Mouse (Mus musculus): ENCODE data around the gene Cma1. TPM values are rescaled to one million over a fixed set of nuclear protein-coding genes. Genes with fewer than 3 reads are reported as not detected.

Cma1 gene
- polyA plus RNA-seq, 1 experiment from 2014 or later = not detected

DNA sequence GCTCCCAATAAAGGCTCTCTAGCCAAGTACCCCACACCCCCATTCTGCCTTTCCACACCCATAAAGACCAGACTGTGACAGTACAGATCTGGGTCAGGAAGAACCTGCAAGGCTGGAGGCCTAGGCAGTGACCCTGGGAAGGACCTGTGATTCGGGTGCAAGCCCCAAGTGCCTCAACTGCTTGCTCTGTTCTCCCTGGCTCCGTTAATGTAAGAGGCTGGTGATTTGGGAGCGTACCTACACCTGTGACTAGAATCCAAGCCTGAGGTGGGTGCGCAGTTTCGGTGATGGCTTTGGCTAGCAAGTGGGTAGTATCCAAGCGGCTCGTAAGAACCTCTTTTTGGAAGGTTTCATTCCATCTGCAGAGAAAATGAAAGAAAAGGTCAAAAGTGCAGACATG lies 45.5 kb downstream of the Cma1 start:
- Histone ChIP-seq H3K27me3 (ENCODE audit: control insufficient read depth, insufficient read depth, low read length) (no peaks in the 10 kb centered on the region; the same call in 1 of the 2 replicates), H3K4me1 (ENCODE audit: control insufficient read depth, insufficient read depth, low read length) (peaks cover 7% of the 10 kb centered on the region), H3K27ac (ENCODE audit: low read depth, low read length) (no peak overlapping the region), H3K9me3 (ENCODE audit: control insufficient read depth, low read length) (no peaks in the 10 kb centered on the region), H3K36me3 (ENCODE audit: control insufficient read depth, insufficient read depth, low read length) (peaks cover 17% of the 10 kb centered on the region), H3K9ac (ENCODE audit: low read length) (no peak overlapping the region), H3K4me2 (no peak overlapping the region), H3K4me3 (ENCODE audit: low read depth, low read length) (no peak overlapping the region)
- DNase-seq (ENCODE audit: low spot score, missing footprints) = peak; percentile 64
- 88% methylated on average over 7 of the region's 7 CpGs for WGBS
- no peak for ATAC-seq (ENCODE audit: low FRiP score)

DNA sequence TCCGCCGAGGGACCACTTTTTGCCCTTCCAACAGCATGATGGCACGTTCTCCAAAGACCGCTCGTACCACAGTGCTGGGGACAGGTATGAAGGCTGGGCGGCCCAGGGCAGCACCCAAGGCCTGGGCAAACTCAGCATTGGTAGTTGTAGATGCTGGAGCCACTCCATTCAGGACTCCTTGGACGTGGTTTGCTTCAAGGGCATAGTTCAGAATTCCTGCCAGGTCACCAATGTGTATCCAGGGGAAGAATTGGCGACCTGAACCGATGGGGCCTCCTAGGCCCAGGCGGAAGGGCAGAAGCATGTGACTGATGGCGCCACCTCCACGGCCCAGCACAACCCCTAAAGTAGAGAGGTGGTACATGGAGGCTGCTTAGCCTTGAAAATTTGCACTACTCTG lies 46.8 kb downstream of the Cma1 start:
- no peak overlapping the region for H3K9ac ChIP-seq (ENCODE audit: low read length)
- ATAC-seq (ENCODE audit: low FRiP score) = no peak
- H3K36me3 ChIP-seq (ENCODE audit: control insufficient read depth, insufficient read depth, low read length) = peaks cover 19% of the 10 kb centered on the region
- H3K27me3 ChIP-seq (ENCODE audit: control insufficient read depth, insufficient read depth, low read length) = no peaks in the 10 kb centered on the region
- H3K27ac ChIP-seq (ENCODE audit: low read depth, low read length) = no peak overlapping the region
- 93% methylated on average over 12 of the region's 12 CpGs for WGBS
- no peaks in the 10 kb centered on the region for H3K9me3 ChIP-seq (ENCODE audit: control insufficient read depth, low read length)
- DNase-seq (ENCODE audit: low spot score, missing footprints) = peak; percentile 35
- peaks cover 7% of the 10 kb centered on the region for H3K4me1 ChIP-seq (ENCODE audit: control insufficient read depth, insufficient read depth, low read length)
- no peak overlapping the region for H3K4me2 ChIP-seq
- H3K4me3 ChIP-seq (ENCODE audit: low read depth, low read length) = no peak overlapping the region

Other genes with a start within 250 kb of the Cma1 start
- gene Tgm1, start 230.7 kb downstream of the Cma1 start, polyA plus RNA-seq (2014; fragmentation: Nextera tagmentation; extraction: Ambion mirVana) = 0.27 and 0.59 TPM in 2 replicates
- gene Rabggta, start 222.4 kb downstream of the Cma1 start, polyA plus RNA-seq (2014; fragmentation: Nextera tagmentation; extraction: Ambion mirVana) = 22.0 TPM in 2 replicates
- gene Dhrs1, start 199.0 kb downstream of the Cma1 start, polyA plus RNA-seq (2014; fragmentation: Nextera tagmentation; extraction: Ambion mirVana) = 69.5 and 70.5 TPM in 2 replicates
- gene Nop9, start 199.0 kb downstream of the Cma1 start, polyA plus RNA-seq (2014; fragmentation: Nextera tagmentation; extraction: Ambion mirVana) = 46.2 and 47.4 TPM in 2 replicates
- 0.18 and 0.22 TPM in 2 replicates for gene Cideb, start 186.2 kb downstream of the Cma1 start, polyA plus RNA-seq (2014; fragmentation: Nextera tagmentation; extraction: Ambion mirVana)
- 0.12 and 0.40 TPM in 2 replicates for gene Ltb4r2, start 183.2 kb downstream of the Cma1 start, polyA plus RNA-seq (2014; fragmentation: Nextera tagmentation; extraction: Ambion mirVana)
- not detected in 2 replicates for gene Ltb4r1, start 178.7 kb downstream of the Cma1 start, polyA plus RNA-seq (2014; fragmentation: Nextera tagmentation; extraction: Ambion mirVana)
- gene Adcy4, start 160.6 kb downstream of the Cma1 start, polyA plus RNA-seq (2014; fragmentation: Nextera tagmentation; extraction: Ambion mirVana) = 4.9 and 5.8 TPM in 2 replicates
- gene Ripk3, start 155.8 kb downstream of the Cma1 start, polyA plus RNA-seq (2014; fragmentation: Nextera tagmentation; extraction: Ambion mirVana) = 4.0 and 4.5 TPM in 2 replicates
- gene Nfatc4, start 121.5 kb downstream of the Cma1 start, polyA plus RNA-seq (2014; fragmentation: Nextera tagmentation; extraction: Ambion mirVana) = 9.9 and 11.5 TPM in 2 replicates
- 10.7 and 12.0 TPM in 2 replicates for gene Nynrin, start 90.7 kb downstream of the Cma1 start, polyA plus RNA-seq (2014; fragmentation: Nextera tagmentation; extraction: Ambion mirVana)
- 0.03 and 0.23 TPM in 2 replicates for gene Cbln3, start 60.3 kb downstream of the Cma1 start, polyA plus RNA-seq (2014; fragmentation: Nextera tagmentation; extraction: Ambion mirVana)
- gene Khnyn, start 59.7 kb downstream of the Cma1 start, polyA plus RNA-seq (2014; fragmentation: Nextera tagmentation; extraction: Ambion mirVana) = 8.5 and 8.7 TPM in 2 replicates
- 25.0 and 27.8 TPM in 2 replicates for gene Sdr39u1, start 44.4 kb downstream of the Cma1 start, polyA plus RNA-seq (2014; fragmentation: Nextera tagmentation; extraction: Ambion mirVana)
- not detected in 2 replicates for gene Cma2, start 6.3 kb upstream of the Cma1 start, polyA plus RNA-seq (2014; fragmentation: Nextera tagmentation; extraction: Ambion mirVana)
- gene Mcpt1, start 73.3 kb upstream of the Cma1 start, polyA plus RNA-seq (2014; fragmentation: Nextera tagmentation; extraction: Ambion mirVana) = not detected in 2 replicates
- not detected in 2 replicates for gene Mcpt9, start 85.8 kb upstream of the Cma1 start, polyA plus RNA-seq (2014; fragmentation: Nextera tagmentation; extraction: Ambion mirVana)
- gene Mcpt2, start 97.4 kb upstream of the Cma1 start, polyA plus RNA-seq (2014; fragmentation: Nextera tagmentation; extraction: Ambion mirVana) = not detected in 2 replicates
- gene Mcpt4, start 117.6 kb upstream of the Cma1 start, polyA plus RNA-seq (2014; fragmentation: Nextera tagmentation; extraction: Ambion mirVana) = not detected in 2 replicates
- gene Mcpt8, start 140.6 kb upstream of the Cma1 start, polyA plus RNA-seq (2014; fragmentation: Nextera tagmentation; extraction: Ambion mirVana) = not detected in 2 replicates
- not detected in 2 replicates for gene Ctsg, start 157.9 kb upstream of the Cma1 start, polyA plus RNA-seq (2014; fragmentation: Nextera tagmentation; extraction: Ambion mirVana)
- gene Gzme, start 175.9 kb upstream of the Cma1 start, polyA plus RNA-seq (2014; fragmentation: Nextera tagmentation; extraction: Ambion mirVana) = not detected in 2 replicates
- not detected in 2 replicates for gene Gzmd, start 187.9 kb upstream of the Cma1 start, polyA plus RNA-seq (2014; fragmentation: Nextera tagmentation; extraction: Ambion mirVana)
- not detected in 2 replicates for gene Gzmg, start 214.9 kb upstream of the Cma1 start, polyA plus RNA-seq (2014; fragmentation: Nextera tagmentation; extraction: Ambion mirVana)
- not detected in 2 replicates for gene Gzmn, start 229.9 kb upstream of the Cma1 start, polyA plus RNA-seq (2014; fragmentation: Nextera tagmentation; extraction: Ambion mirVana)

Data from midbrain, embryonic 11.5 days (tissue).